Mouse (Mus musculus) forelimb bud, embryonic 11.5 days (tissue): Measurements from ENCODE around the gene Mkrn2os.
A peak's percentile ranks its signal among the peaks of the same experiment; 100 is the strongest.

ENCODE experiments used
- DNase-seq: peaks from one replicate; pipeline ENCODE4 v3.0.0-alpha.2; 2012; ENCODE audit warnings: low read depth, low spot score

The Mkrn2os gene

GRCm38 (mm10) chr6:115582328-115583115 lies 9.9 kb downstream of the Mkrn2os start:
- no peak for DNase-seq

DNA sequence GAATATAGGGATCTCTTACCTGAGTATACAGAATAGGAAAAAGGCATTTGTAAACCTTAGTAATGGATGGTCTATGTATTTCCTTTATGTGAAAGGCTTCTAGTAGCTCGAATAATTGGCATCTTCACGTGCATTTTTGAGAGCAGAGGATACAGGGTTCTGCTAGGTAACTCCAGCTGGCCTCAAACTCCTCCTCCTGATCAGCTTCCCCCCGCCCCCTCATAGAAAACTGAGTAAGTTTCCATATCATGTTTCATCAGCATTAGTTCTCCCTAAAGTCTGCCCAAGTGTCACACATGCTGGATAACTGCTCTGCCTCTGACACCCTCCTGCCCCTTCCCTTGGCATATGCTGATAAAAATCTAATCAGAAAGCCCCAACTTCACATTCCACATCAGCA lies 11.6 kb downstream of the Mkrn2os start:
- no peak for DNase-seq

GRCm38 (mm10) chr6:115577941-115578340 lies 14.4 kb downstream of the Mkrn2os start:
- no peak for DNase-seq

GRCm38 (mm10) chr6:115577407-115577806 lies 15.0 kb downstream of the Mkrn2os start:
- DNase-seq, result no peak

- DNase-seq, result no peak
Measured at GRCm38 (mm10) chr6:115574171-115574570, 18.2 kb downstream of the Mkrn2os start.

DNA sequence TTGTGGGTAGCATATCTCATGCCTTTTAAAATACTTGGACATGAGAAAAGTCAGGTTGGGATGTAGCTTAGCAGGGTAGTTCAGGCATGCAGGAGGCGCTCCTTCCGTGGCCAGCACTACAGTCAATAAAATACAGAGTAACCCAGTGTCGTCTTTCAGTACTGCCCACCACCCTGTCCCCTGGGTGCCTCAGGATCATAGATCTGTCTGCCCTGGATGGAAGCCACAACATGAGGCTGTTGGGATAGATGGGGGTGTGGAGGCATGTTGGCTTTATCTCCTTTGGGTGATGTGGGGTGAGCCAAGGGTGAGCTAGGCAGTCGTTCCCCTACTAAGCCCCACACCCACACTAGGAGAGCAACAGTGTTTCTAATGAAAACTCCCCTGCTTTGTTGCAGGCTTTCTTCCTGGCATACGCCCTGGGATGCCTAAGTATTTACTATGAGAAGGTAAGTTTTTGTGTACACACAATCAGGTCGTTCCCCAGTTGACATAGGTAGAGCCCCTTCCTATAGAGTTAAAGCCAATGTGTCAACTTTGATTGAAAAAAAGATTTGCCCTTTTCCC lies 26.8 kb downstream of the Mkrn2os start:
- DNase-seq, result no peak

GRCm38 (mm10) chr6:115559651-115560632 lies 32.4 kb downstream of the Mkrn2os start:
- DNase-seq, result no peak

GRCm38 (mm10) chr6:115558176-115558575 lies 34.2 kb downstream of the Mkrn2os start:
- no peak for DNase-seq

DNA sequence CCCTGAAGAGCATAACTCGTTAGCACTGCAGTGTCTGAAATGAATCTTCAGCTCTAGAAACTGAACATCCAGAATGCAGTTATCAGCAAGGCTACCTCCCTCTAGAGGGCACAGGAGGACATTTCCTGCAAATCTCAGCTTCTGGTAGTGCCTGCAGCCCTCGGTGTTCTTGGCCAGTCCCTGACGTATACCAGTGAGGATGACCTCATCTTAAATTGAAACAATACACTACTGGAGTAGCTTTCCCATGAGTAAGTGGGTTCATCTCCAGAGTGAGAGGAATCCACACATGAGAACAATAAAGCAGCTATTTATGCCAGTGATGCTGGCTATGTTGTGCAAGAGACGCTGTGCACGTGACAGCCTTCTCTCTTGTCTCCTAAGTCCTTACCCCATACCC lies 36.9 kb downstream of the Mkrn2os start:
- DNase-seq, result no peak

- peak; percentile 9 for DNase-seq
Measured at GRCm38 (mm10) chr6:115546276-115546675, 46.1 kb downstream of the Mkrn2os start.

GRCm38 (mm10) chr6:115544442-115544970 lies 47.9 kb downstream of the Mkrn2os start, which contains the start of gene Tsen2:
Tsen2 (plus strand) TSS chr6:115544664.
- DNase-seq, result peak; percentile 94

DNA sequence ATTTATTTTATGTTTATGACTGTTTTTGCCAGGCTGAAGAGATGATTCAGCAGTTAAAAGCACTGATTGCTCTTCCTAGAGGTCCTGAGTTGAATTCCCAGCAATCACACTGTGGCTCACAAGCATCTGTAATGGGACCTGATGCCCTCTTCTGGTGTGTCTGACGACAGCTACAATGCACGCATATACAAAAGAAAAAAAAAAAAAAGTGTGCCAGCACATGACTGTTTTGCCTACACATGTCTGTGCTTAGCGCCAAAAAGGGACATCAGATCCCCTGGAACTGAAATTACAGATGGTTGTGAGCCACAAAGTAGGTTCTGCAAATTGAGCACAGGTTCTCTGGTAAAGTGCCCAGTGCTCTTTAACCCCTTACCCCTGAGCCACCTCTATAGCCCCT lies 50.0 kb downstream of the Mkrn2os start:
- no peak for DNase-seq

GRCm38 (mm10) chr6:115541676-115542275 lies 50.6 kb downstream of the Mkrn2os start:
- DNase-seq, result no peak

GRCm38 (mm10) chr6:115538645-115539429 lies 53.5 kb downstream of the Mkrn2os start:
- DNase-seq, result peak; percentile 87

GRCm38 (mm10) chr6:115536169-115536568 lies 56.2 kb downstream of the Mkrn2os start:
- DNase-seq, result no peak

- DNase-seq, result no peak
Measured at GRCm38 (mm10) chr6:115534617-115535016, 57.8 kb downstream of the Mkrn2os start.
